Mouse (Mus musculus) kidney, adult 2 months (tissue): ENCODE measurements around the gene Cep78.

Experiments
- CTCF ChIP-seq: fragments of 200-500 bp; conservative IDR thresholded peaks from 2 replicates; pipeline ENCODE4 v1.5.1; 2011; ENCODE audit warnings: low read depth, mild to moderate bottlenecking, control low read depth, low read length, moderate library complexity, mixed read lengths; ENCODE audit not compliant: insufficient read depth, insufficient read length
- POLR2A ChIP-seq: fragments of 200-500 bp; IDR thresholded peaks from one replicate; pipeline ENCODE4 v1.6.1; 2011; ENCODE audit warnings: low read depth, low read length, control low read depth

- TF ChIP-seq CTCF (no peak), POLR2A (no peak)
These were observed 42.2 kb downstream of the Cep78 start for GRCm38 (mm10) chr19:15942421-15943116.
